Mouse (Mus musculus): Measurements from ENCODE around the gene Irf8. TPM values are rescaled to one million over a fixed set of nuclear protein-coding genes. Genes with fewer than 3 reads are reported as not detected.

Gene Irf8
- polyA plus RNA-seq, 1 experiment from 2014 or later, result 15.7 TPM

DNA sequence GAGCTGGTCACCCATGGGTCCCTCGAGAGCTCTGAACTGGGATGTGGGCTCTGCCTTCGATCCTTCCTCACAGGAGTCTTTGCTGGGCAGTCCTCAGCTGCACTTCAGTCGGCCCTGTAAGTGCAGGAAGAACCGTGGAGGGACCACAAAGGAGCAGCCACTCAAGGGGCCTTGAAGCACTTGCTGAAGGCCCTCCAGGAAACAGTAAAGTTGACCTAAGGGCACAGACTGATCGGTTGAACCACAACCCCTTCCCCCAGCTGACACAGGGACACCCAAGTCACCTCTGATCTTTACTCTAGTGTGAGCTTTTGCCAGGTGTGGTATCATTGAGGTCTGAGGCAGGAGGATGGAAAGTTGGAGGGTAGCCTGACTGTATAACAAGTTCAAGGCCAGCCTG, 10.1 kb upstream of the Irf8 start:
- H3K27me3 ChIP-seq (ENCODE audit: insufficient read depth, low read length), result no peaks in the 10 kb centered on the region
- no peak overlapping the region for H3K4me3 ChIP-seq (replicated peaks; ENCODE audit: low read depth, low read length)
- no peak overlapping the region for H3K9ac ChIP-seq (ENCODE audit: low read depth, low read length)
- no peaks in the 10 kb centered on the region for H3K36me3 ChIP-seq (ENCODE audit: insufficient read depth, low read length)
- H3K9me3 ChIP-seq (replicated peaks; ENCODE audit: low read length), result no peaks in the 10 kb centered on the region
- DNase-seq (ENCODE audit: low spot score) (no peak), ATAC-seq (replicated peaks; ENCODE audit: low FRiP score, low read depth) (no peak)
- H3K4me2 ChIP-seq (ENCODE audit: low read length), result no peak overlapping the region
- WGBS, result 59% methylated on average over 5 of the region's 5 CpGs
- H3K27ac ChIP-seq, result no peak overlapping the region
- TF ChIP-seq CTCF (IDR thresholded peaks at IDR 0.05; ENCODE audit: low read depth), result no peak
- H3K4me1 ChIP-seq (replicated peaks; ENCODE audit: insufficient read depth, low read length), result no peaks in the 10 kb centered on the region

DNA sequence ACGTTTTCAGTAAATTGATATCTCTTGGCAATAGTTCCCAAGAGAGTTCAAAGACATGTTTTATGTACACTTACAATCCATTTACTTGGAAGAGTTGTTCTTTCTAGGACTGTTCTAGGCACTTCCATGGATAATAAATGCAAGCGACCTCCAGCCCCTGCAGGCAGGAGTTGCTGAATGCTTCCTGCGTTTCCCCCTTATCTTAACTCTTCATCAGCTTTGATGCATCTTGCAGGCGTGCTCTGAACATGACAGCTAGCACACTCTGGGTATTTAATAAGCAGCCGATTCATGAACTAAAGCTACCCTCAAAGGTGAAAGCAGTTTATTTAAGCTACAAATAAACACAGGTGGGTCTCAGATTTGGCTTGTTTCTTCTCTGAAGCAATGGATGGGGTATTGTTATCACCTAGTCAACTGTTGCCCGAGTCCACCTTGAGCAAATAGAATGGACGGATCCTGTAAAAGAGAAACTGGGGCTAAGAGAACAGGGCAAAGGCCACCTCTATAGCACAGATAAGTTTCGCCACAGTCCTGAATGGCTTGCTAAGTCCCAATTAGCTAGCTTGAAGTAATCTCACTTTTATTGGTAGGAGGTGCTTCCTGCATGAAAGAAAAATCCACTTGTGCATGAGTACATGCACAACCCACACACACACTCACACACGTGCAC, 7.5 kb upstream of the Irf8 start:
- no peak for ATAC-seq (replicated peaks; ENCODE audit: low FRiP score, low read depth)
- no peak overlapping the region for H3K4me2 ChIP-seq (ENCODE audit: low read length)
- H3K27ac ChIP-seq, result no peak overlapping the region
- no peak overlapping the region for H3K4me3 ChIP-seq (replicated peaks; ENCODE audit: low read depth, low read length)
- H3K9ac ChIP-seq (ENCODE audit: low read depth, low read length), result no peak overlapping the region
- no peaks in the 10 kb centered on the region for H3K36me3 ChIP-seq (ENCODE audit: insufficient read depth, low read length)
- no peaks in the 10 kb centered on the region for H3K27me3 ChIP-seq (ENCODE audit: insufficient read depth, low read length)
- WGBS, result 52% methylated on average over 9 of the region's 9 CpGs
- H3K9me3 ChIP-seq (replicated peaks; ENCODE audit: low read length), result no peaks in the 10 kb centered on the region
- DNase-seq (ENCODE audit: low spot score), result no peak
- H3K4me1 ChIP-seq (replicated peaks; ENCODE audit: insufficient read depth, low read length), result no peaks in the 10 kb centered on the region
- no peak for TF ChIP-seq CTCF (IDR thresholded peaks at IDR 0.05; ENCODE audit: low read depth)

DNA sequence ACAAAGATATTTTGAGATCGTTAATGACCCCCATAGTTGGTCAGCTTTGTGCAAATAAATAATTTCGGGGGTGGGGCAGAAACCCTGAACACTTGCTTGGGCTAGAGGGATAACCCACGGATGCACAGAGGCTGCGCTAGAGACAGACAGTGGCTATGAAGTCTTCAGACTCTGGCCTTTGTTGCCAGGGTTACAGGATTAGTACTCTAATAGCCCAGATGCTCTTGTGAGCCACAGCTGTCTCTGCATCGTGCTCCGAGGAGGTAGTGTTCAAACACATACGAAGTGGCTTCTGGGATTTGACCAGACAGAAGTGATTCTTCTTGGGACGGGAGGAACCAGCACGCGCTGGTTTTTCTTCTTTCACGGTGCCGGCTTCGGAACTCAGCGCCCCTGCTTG, 4.6 kb upstream of the Irf8 start:
- no peak for ATAC-seq (replicated peaks; ENCODE audit: low FRiP score, low read depth)
- 42% methylated on average over 14 of the region's 14 CpGs for WGBS
- no peak for DNase-seq (ENCODE audit: low spot score)

DNA sequence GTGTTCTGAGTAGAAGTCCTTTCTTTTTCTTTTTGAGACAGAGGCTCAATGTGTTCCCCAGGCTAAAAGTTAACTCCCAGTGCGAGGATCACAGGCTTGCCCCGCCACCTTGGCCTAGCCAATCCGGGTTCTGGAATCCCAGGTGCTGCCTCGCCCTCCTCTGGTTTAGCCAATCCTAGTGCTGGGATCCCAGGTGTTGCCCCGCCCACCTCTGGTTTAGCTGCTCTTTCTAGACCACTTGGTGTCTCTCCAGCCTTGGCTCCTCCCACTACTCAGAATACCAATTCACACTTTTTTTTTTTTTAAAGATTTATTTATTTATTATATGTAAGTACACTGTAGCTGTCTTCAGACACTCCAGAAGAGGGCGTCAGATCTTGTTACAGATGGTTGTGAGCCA, 4.1 kb upstream of the Irf8 start:
- H3K36me3 ChIP-seq (ENCODE audit: insufficient read depth, low read length), result no peaks in the 10 kb centered on the region
- TF ChIP-seq CTCF (IDR thresholded peaks at IDR 0.05; ENCODE audit: low read depth), result no peak
- ATAC-seq (replicated peaks; ENCODE audit: low FRiP score, low read depth) (no peak), DNase-seq (ENCODE audit: low spot score) (no peak)
- H3K27ac ChIP-seq, result no peak overlapping the region
- peaks cover 11% of the 10 kb centered on the region; the same call in 1 of the 2 replicates for H3K27me3 ChIP-seq (ENCODE audit: insufficient read depth, low read length)
- 0 out of 2 replicates have a peak, but pooled peaks cover 4% of the 10 kb centered on the region for H3K4me1 ChIP-seq (replicated peaks; ENCODE audit: insufficient read depth, low read length)
- WGBS, result 55% methylated on average over 5 of the region's 6 CpGs
- H3K9me3 ChIP-seq (replicated peaks; ENCODE audit: low read length), result no peaks in the 10 kb centered on the region
- H3K4me3 ChIP-seq (replicated peaks; ENCODE audit: low read depth, low read length), result no peak overlapping the region
- H3K9ac ChIP-seq (ENCODE audit: low read depth, low read length), result no peak overlapping the region
- no peak overlapping the region for H3K4me2 ChIP-seq (ENCODE audit: low read length)

More for the DNA sequence above, 4.6 kb upstream of the Irf8 start:
- Histone ChIP-seq H3K27me3 (ENCODE audit: insufficient read depth, low read length) (peaks cover 11% of the 10 kb centered on the region; the same call in 1 of the 2 replicates), H3K4me3 (replicated peaks; ENCODE audit: low read depth, low read length) (no peak overlapping the region), H3K27ac (no peak overlapping the region), H3K9me3 (replicated peaks; ENCODE audit: low read length) (no peaks in the 10 kb centered on the region), H3K9ac (ENCODE audit: low read depth, low read length) (no peak overlapping the region), H3K36me3 (ENCODE audit: insufficient read depth, low read length) (no peaks in the 10 kb centered on the region), H3K4me2 (ENCODE audit: low read length) (peak overlapping the region; percentile 13; the same call in 1 of the 2 replicates), H3K4me1 (replicated peaks; ENCODE audit: insufficient read depth, low read length) (0 out of 2 replicates have a peak, but pooled peaks cover 2% of the 10 kb centered on the region)
- TF ChIP-seq CTCF (IDR thresholded peaks at IDR 0.05; ENCODE audit: low read depth), result no peak

DNA sequence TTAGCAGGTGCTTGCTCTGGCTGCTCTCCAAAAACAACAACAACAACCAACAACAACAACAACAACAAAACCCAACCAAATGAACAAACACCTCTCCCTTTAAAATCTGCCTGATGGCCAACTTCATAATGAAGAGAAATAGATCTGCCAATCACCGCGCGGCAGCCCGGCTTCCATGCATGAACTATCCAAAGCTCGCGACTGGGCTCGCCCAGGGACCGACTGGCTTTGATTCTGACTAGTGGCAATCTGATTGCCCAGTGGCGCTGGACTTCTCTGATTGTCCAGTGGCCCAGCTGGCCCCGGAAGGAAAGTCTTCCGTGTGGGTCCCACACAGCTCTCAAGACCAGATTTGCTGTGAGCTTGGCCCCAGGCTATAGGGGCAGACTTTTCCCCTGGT, 328 bp downstream of the Irf8 start:
- Histone ChIP-seq H3K27ac (peak overlapping the region; percentile 44; the same call in 1 of the 2 replicates), H3K27me3 (ENCODE audit: insufficient read depth, low read length) (peaks cover 11% of the 10 kb centered on the region; the same call in 1 of the 2 replicates), H3K4me3 (replicated peaks; ENCODE audit: low read depth, low read length) (peak overlapping the region; percentile 47), H3K9ac (ENCODE audit: low read depth, low read length) (peak overlapping the region; percentile 59), H3K4me2 (ENCODE audit: low read length) (peak overlapping the region; percentile 92), H3K9me3 (replicated peaks; ENCODE audit: low read length) (no peaks in the 10 kb centered on the region), H3K4me1 (replicated peaks; ENCODE audit: insufficient read depth, low read length) (0 out of 2 replicates have a peak, but pooled peaks cover 4% of the 10 kb centered on the region), H3K36me3 (ENCODE audit: insufficient read depth, low read length) (no peaks in the 10 kb centered on the region)
- 0% methylated on average over 11 of the region's 11 CpGs for WGBS
- DNase-seq (ENCODE audit: low spot score) (peak; percentile 59), ATAC-seq (replicated peaks; ENCODE audit: low FRiP score, low read depth) (peak; percentile 31; the same call in 1 of the 2 replicates)
- no peak for TF ChIP-seq CTCF (IDR thresholded peaks at IDR 0.05; ENCODE audit: low read depth)

DNA sequence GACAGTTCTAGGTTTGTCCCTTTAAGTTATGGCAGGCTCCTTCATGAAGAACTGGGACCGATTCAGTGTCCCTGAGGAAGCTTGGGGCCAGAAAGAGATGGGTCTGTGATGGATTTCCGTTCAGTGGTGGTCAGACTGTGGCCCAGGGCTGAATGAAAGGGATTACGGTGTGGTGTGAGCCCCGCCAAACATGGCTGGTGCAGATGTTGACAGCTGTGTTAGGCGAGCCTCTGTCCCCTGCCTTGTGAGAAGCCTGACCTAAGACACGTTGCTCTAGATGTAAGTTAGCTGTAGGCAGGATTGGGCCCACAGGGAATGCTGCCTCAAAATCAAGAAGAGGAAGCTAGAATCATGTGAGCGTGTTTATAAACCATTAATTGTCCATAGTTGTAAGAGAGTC, 1.0 kb downstream of the Irf8 start:
- Histone ChIP-seq H3K27ac (no peak overlapping the region), H3K4me1 (replicated peaks; ENCODE audit: insufficient read depth, low read length) (0 out of 2 replicates have a peak, but pooled peaks cover 4% of the 10 kb centered on the region), H3K36me3 (ENCODE audit: insufficient read depth, low read length) (no peaks in the 10 kb centered on the region), H3K4me2 (ENCODE audit: low read length) (peak overlapping the region; percentile 92), H3K27me3 (ENCODE audit: insufficient read depth, low read length) (peaks cover 11% of the 10 kb centered on the region; the same call in 1 of the 2 replicates), H3K4me3 (replicated peaks; ENCODE audit: low read depth, low read length) (peak overlapping the region; percentile 47; the same call in 1 of the 2 replicates), H3K9ac (ENCODE audit: low read depth, low read length) (0 out of 2 replicates have a peak overlapping the region, but pooled peaks have one; percentile 59), H3K9me3 (replicated peaks; ENCODE audit: low read length) (no peaks in the 10 kb centered on the region)
- TF ChIP-seq CTCF (IDR thresholded peaks at IDR 0.05; ENCODE audit: low read depth), result no peak
- WGBS, result 69% methylated on average over 7 of the region's 7 CpGs
- no peak for DNase-seq (ENCODE audit: low spot score)
- no peak for ATAC-seq (replicated peaks; ENCODE audit: low FRiP score, low read depth)

Data from kidney, postnatal 0 days (tissue).